Mouse (Mus musculus) central nervous system, embryonic 11.5 days (tissue): ENCODE data around the gene Gm3159. TPM values are rescaled to one million over a fixed set of nuclear protein-coding genes. Genes with fewer than 3 reads are reported as not detected.

Experiments
- polyA plus RNA-seq: library from polyadenylated mRNA; depleted of rRNA; stranded (reverse); fragments of >200 nt; gene quantifications from 2 replicates; pipeline ENCODE4 v1.2.3, GENCODE M21; 2012; rRNA removed

Gm3159 gene
- polyA plus RNA-seq: not detected in 2 replicates

GRCm38 (mm10) chr14:4397226-4397625 lies at the start of gene Gm3159:
Gene Gm3159, plus strand, starts transcription at chr14:4397526.

GRCm38 (mm10) chr14:4414965-4415835 lies 17.9 kb downstream of the Gm3159 start, which contains the start of gene Gm3164:
Gene Gm3164, plus strand, starts transcription at chr14:4415448.

GRCm38 (mm10) chr14:4430692-4431091 lies 33.4 kb downstream of the Gm3159 start, which contains the start of gene Gm3173:
Gene Gm3173, plus strand, starts transcription at chr14:4430992.

Other genes with a start within 250 kb of the Gm3159 start
- gene Gm3127, start 232.5 kb upstream of the Gm3159 start, polyA plus RNA-seq: 0.04 TPM in 1 of 2 replicates, not detected in the other
- 0.60 and 1.6 TPM in 2 replicates for gene Gm2974, start 214.9 kb upstream of the Gm3159 start, polyA plus RNA-seq
- not detected in 2 replicates for gene Gm3138, start 147.9 kb upstream of the Gm3159 start, polyA plus RNA-seq
- not detected in 2 replicates for gene Gm3149, start 80.2 kb upstream of the Gm3159 start, polyA plus RNA-seq
- 0.35 and 1.1 TPM in 2 replicates for gene 2610042L04Rik, start 62.8 kb upstream of the Gm3159 start, polyA plus RNA-seq
- 0.62 and 1.3 TPM in 2 replicates for gene Gm3164, start 17.9 kb downstream of the Gm3159 start, polyA plus RNA-seq
- 3.3 and 5.4 TPM in 2 replicates for gene Gm3173, start 33.5 kb downstream of the Gm3159 start, polyA plus RNA-seq
- gene Gm3182, start 84.2 kb downstream of the Gm3159 start, polyA plus RNA-seq: 0.04 TPM in 1 of 2 replicates, not detected in the other
- gene Gm3047, start 157.9 kb downstream of the Gm3159 start, polyA plus RNA-seq: not detected in 2 replicates
- gene Gm8159, start 234.8 kb downstream of the Gm3159 start, polyA plus RNA-seq: not detected in 2 replicates